Mouse (Mus musculus) embryo, embryonic 9.5 days (tissue): ENCODE measurements around the gene Mrln.

ENCODE experiments used
- DNase-seq: peaks from one replicate; pipeline ENCODE4 v3.0.0-alpha.2; 2017; ENCODE audit errors: extremely low spot score

The Mrln gene

DNA sequence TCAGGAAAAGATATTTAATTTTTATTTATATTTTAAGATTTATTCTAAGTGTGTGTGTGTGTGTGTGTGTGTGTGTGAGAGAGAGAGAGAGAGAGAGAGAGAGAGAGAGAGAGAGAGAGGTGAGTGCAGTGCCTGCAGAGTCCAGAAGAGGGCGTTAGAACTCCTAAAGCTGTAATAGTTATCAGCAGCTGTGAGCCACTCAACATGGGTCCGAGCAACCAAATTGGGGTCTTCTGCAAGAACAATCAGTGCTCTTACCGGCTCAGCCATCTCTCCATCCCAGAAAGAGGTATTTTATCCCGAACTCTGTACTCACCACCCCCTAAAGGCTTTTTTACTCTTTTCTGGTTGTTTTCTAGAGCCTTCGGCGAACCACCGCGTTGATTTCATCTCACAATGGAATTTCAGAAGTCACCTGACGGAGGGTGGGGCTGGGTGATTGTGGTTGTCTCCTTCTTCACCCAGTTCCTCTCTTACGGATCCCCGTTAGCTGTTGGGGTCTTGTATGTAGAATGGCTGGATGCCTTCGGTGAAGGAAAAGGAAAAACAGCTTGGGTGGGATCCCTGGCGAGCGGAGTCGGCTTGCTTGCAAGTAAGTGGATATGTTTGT, 51.2 kb downstream of the Mrln start:
- no peak for DNase-seq

DNA sequence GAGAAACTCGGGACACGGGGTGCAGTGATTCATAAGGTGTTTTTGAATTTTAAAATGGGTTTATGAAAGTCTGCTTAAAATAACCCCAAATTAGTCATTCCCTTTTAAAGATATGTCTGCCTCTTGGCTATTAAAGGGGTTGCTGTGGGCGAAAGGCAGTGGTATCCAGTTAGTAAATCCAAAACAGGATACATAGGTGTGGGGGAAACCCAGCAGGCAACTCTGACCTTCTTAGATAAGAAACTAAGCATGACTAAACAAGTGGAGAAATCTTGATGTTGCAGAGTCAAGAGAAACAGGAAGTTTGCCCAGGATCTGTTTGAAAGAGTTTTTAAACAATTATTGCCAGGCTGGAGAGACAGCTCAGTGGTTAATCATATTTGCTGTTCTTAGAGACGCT, 52.6 kb downstream of the Mrln start:
- no peak for DNase-seq

DNA sequence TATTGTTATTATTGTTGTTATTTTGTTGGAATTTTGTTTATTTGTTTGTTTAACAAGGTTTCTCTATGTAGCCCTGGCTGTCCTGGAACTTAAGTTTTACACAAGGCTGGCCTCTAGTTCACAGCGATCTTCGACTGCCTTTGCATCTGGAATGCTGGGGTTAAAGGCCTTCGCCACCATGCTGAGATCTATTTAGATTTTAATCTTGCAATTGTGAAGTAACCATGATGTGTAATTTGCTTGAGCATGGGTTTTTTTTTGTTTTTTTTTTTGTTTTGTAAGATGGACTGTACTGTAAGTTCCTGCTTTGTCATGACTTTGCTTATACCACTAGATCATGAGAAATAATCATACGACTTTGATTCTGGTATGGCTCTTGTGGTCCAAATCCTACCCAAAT, 56.4 kb downstream of the Mrln start:
- no peak for DNase-seq

DNA sequence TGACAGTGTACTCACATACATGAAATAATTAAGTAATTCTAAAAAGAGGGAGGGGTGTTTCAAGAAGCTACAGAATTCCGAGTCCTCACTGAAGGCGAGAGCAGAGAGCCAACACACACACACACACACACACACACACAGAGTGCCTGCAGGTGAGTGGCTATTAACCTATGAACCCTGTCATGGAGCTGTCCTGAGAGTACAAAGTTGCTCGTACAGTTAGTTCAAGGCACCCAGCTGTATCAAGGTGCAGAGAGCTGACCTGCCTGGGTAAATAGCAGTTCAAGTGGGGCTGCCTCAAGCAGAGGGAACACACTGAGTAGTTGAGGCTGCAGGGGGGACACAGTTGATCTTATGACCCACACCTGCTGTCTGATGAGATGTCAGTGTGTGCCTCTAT, 57.6 kb downstream of the Mrln start:
- no peak for DNase-seq

DNA sequence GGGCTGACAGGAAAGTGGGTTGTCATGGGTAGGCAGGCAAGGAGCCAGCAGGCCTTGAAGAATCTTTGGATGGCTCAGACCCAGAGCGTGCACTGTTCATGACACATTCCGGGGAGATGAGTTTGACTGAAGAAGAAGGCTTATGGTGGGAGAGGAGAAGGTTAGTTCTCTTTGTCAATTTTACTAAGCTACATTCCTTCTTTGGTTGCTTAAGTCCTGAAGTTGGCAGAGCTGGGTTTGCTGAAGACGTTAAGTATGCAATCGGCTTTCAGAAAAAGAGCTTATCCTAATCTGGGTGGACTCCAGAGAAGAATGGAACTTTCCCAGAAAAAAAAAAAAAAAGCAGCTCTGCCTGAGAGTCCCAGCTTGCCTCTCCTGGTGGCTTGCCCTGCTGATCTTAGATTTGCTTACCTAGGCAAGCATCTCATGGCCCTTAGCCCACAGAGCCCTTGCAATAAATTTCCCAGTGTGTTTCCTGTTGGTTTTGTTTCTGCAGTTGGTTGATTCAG, 59.3 kb downstream of the Mrln start:
- no peak for DNase-seq

DNA sequence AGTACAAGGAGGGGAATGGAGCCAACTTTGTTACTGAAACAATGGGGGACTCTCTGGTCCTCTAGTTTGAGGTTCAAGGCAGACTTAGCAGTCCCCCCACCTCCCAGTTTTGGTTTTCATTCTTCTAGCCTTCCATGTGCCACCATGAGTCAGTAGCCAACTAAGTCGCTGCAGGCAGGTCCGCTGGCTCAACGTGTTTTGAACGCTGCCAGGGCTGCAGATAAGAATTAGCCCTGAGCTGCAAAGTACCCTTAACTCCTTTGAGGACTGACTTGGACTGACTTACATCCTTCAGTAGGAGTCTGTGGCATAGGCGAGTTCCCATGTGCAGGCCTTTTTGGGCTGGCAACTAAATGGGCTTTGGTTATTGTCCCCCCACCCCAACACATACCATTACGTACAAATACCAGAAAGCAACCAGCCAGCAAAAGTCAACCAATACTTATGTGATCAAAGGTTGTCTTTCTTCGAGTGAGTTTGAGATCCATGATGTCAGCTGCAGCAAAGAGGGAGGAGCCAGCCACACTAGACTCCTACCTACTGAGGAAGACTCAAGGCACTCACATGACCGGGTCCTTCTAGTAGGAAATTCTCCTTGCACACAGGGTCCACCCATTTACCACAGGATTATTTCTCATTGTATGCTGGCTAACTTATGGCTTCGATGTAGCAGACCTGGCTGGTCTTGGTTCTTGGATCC, 60.0 kb downstream of the Mrln start:
- DNase-seq, result no peak

DNA sequence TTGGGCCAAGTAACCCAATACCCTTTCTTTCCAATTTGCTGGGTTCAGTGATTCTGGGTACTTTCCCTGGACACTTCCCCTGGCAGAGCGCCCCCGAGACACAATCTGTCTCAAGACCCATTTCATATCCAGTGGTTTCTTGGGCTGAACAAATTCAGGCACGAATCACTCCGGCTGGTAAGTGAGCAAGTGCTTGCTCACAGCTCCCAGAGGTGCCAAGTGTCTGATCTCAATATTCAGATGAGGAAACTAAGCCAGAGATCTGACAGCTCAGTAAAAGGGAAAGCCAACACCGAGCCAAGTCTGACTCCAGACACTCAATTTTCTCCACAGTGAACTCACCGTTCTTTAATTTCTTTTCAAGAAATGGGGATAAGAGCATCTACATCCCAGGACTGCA, 62.0 kb downstream of the Mrln start:
- no peak for DNase-seq

DNA sequence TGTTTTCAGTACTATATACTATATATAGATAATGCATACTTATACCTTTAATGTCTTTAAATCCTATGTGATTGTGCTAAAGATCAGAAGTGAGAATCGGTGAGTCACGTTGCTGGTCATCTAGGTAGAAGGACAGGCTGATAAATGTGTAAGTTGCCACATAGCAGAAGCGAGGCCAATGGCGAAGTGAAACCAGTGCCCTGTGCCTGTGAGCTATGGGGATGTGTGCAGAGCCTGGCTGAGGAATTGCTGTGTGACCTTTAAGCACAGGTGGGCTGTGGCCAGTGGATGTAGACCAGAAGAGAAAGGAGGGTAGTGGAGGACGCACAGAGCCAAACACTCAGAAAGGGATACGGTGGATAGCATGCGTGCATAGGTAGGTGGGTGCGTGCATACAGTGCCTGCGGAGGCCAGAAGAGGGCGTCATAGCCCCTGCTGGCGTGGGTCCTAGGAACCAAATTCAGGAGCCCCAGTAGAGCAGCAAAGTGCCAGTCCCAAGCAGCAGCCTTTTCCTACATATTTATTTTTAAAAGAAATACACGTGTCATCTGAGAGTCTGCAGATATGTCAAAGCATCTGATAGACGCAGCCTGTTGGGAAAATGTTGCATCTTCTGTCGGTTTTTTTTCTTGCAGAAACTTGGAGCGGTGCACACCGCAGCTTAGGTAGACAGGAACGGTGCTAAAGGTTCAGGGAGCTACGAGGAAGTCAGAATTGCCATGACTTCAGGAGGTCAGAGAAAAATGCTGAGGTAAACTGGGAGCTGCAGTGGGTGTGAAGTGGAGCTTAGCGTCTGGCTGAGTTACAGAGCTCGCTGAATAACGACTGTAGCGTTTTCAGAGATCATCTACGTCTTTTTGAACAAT, 64.3 kb downstream of the Mrln start:
- no peak for DNase-seq
